Mouse (Mus musculus) thymus, postnatal 0 days (tissue): ENCODE data around the gene P2ry12. TPM values are rescaled to one million over a fixed set of nuclear protein-coding genes. Genes with fewer than 3 reads are reported as not detected.

ENCODE experiments used
- DNase-seq: peaks from one replicate; pipeline ENCODE4 v3.0.0-alpha.2; 2015; ENCODE audit warnings: low spot score
- polyA plus RNA-seq: library from polyadenylated mRNA; unstranded; fragments of >200 nt; fragmentation: Nextera tagmentation; extraction: Ambion mirVana; gene quantifications from 2 replicates; pipeline ENCODE4 v1.2.1, GENCODE M21; 2015

The P2ry12 gene
- polyA plus RNA-seq, 1 experiment from 2014 or later: 4.1 TPM

GRCm38 (mm10) chr3:59187336-59187735 lies 75.3 kb downstream of the P2ry12 start:
- no peak for DNase-seq

- DNase-seq: no peak
Measured at GRCm38 (mm10) chr3:59185662-59186061, 77.0 kb downstream of the P2ry12 start.

GRCm38 (mm10) chr3:59182129-59182528 lies 80.5 kb downstream of the P2ry12 start:
- DNase-seq: no peak

- no peak for DNase-seq
Measured at GRCm38 (mm10) chr3:59181134-59181533, 81.5 kb downstream of the P2ry12 start.

GRCm38 (mm10) chr3:59176871-59177270 lies 85.8 kb downstream of the P2ry12 start:
- no peak for DNase-seq

- peak; percentile 76 for DNase-seq
Measured at GRCm38 (mm10) chr3:59175234-59175633, 87.4 kb downstream of the P2ry12 start.

- no peak for DNase-seq
Measured at GRCm38 (mm10) chr3:59174426-59175154, 88.1 kb downstream of the P2ry12 start.

- no peak for DNase-seq
Measured at GRCm38 (mm10) chr3:59169921-59170627, 92.6 kb downstream of the P2ry12 start.

- DNase-seq: no peak
Measured at GRCm38 (mm10) chr3:59169215-59169614, 93.5 kb downstream of the P2ry12 start.

- DNase-seq: peak; percentile 43
Measured at GRCm38 (mm10) chr3:59168476-59168875, 94.2 kb downstream of the P2ry12 start.

GRCm38 (mm10) chr3:59167417-59168054 lies 95.1 kb downstream of the P2ry12 start:
- no peak for DNase-seq

Other genes with a start within 250 kb of the P2ry12 start
- gene Gpr171, start 161.1 kb downstream of the P2ry12 start, polyA plus RNA-seq: 26.4 and 27.8 TPM in 2 replicates
- gene P2ry14, start 109.3 kb downstream of the P2ry12 start, polyA plus RNA-seq: 6.9 and 7.3 TPM in 2 replicates
- 3.3 and 4.2 TPM in 2 replicates for gene Gpr87, start 67.8 kb downstream of the P2ry12 start, polyA plus RNA-seq
- 4.6 and 5.3 TPM in 2 replicates for gene P2ry13, start 52.0 kb downstream of the P2ry12 start, polyA plus RNA-seq
- gene Igsf10, start 81.5 kb upstream of the P2ry12 start, polyA plus RNA-seq: 1.1 and 1.3 TPM in 2 replicates